In the genomic region with DNA sequence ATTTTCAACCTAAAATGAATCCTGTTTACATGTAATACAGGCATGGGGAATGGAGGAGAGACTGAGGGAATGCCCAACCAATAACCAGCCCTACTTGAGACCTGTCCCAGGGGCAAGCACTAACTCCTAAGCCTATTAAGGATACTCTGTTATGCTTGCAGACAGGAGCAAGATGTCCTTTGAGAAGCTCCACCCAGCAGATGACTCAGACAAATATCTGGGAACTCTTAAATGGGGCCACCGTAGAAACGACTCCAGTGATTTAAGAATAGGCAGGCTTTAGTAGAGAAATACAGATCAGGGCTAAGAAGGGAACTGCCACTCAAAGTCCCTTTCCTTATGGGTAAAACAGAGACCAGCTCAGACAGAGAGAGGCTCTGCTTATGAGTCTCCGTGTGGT, we compare ENCODE assay signal across 14 mouse cellular contexts.
"Had no signal": no experiment of that assay in that cellular context is flagged by ENCODE, and none has a peak within 500 bp of the region (broad histone marks: within the 10 kb centered on the region; RNA-seq: fewer than 3 reads in every experiment).

No protein-coding gene starts in this region.

- ATAC-seq: liver, embryonic 12.5 days had no signal

- H3K4me3 ChIP-seq: limb, embryonic 15.5 days; liver, embryonic 12.5 days; midbrain, embryonic 10.5 days; myocyte; neural tube, embryonic 12.5 days had no signal

- H3K4me2 ChIP-seq: limb, embryonic 15.5 days; liver, embryonic 12.5 days; neural tube, embryonic 12.5 days had no signal

- H3K9me3 ChIP-seq: limb, embryonic 15.5 days; liver, embryonic 12.5 days; midbrain, embryonic 10.5 days; neural tube, embryonic 12.5 days had no signal

- H3K9ac ChIP-seq: limb, embryonic 15.5 days; liver, embryonic 12.5 days; neural tube, embryonic 12.5 days had no signal

- H3K27me3 ChIP-seq: limb, embryonic 15.5 days; neural tube, embryonic 12.5 days had no signal

- H3K4me1 ChIP-seq: liver, embryonic 12.5 days had no signal

- DNase-seq: kidney, postnatal 36 days; layer of hippocampus, adult 9-11 months; layer of hippocampus, postnatal 36 days; lung, postnatal 4 days; midbrain, embryonic 14.5 days; spleen, adult 18-20 months; thymus, adult 18-20 months; thymus, postnatal 14 days had no signal

- H3K36me3 ChIP-seq: limb, embryonic 15.5 days; liver, embryonic 12.5 days; midbrain, embryonic 10.5 days; neural tube, embryonic 12.5 days had no signal

- H3K27ac ChIP-seq: kidney, postnatal 0 days; limb, embryonic 15.5 days; liver, embryonic 12.5 days; midbrain, embryonic 10.5 days; neural tube, embryonic 12.5 days had no signal
